Mouse (Mus musculus): ENCODE measurements around the gene Gm572. TPM values are rescaled to one million over a fixed set of nuclear protein-coding genes. Genes with fewer than 3 reads are reported as not detected.

The Gm572 gene
- polyA plus RNA-seq, 1 experiment = not detected

DNA sequence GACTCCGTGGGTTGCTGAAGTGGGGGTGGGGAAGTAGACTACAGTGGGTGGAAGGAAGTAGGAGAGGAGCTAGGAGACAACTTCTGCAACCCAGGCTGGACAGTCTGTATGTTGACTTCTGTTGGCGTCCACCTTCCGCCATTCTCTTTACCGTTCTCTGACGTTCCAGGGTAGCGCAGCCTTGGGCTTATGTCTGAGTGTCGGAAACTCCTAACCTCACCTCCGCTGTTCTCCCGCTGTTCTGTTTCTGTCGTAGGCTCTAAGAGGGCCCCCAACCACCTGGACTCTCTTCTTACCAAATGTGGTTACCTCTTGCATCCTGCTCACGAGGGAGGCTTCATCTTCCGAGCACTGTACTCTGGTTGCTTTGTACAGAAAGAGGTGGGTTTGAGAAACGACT lies 14.7 kb downstream of the Gm572 start:
- no peaks in the 10 kb centered on the region for H3K79me3 ChIP-seq (ENCODE audit: low read depth)
- H3K79me2 ChIP-seq (ENCODE audit: control insufficient read depth, insufficient read depth) = no peaks in the 10 kb centered on the region
- TF ChIP-seq MYOG (IDR thresholded peaks at IDR 0.05; ENCODE audit: control insufficient read depth, extremely low read depth, insufficient read length) = no peak
- TF ChIP-seq FOSL1 (IDR thresholded peaks at IDR 0.05; ENCODE audit: insufficient read depth, low read length, poor library complexity, severe bottlenecking) = no peak
- no peak for TF ChIP-seq CEBPB (IDR thresholded peaks at IDR 0.05; ENCODE audit: low read depth)
- no peak for TF ChIP-seq USF1 (IDR thresholded peaks at IDR 0.05; ENCODE audit: low read depth)
- no peak for TF ChIP-seq MAX (IDR thresholded peaks at IDR 0.05)
- no peak for TF ChIP-seq CTCF (IDR thresholded peaks at IDR 0.05; ENCODE audit: control insufficient read depth, insufficient read depth, insufficient read length)
- no peak for TF ChIP-seq MYOD1 (IDR thresholded peaks at IDR 0.05; ENCODE audit: control insufficient read depth, insufficient read length, low read depth)
- H3ac ChIP-seq (ENCODE audit: control insufficient read depth, insufficient read length, low read depth) = no peak overlapping the region
- H3K36me3 ChIP-seq (ENCODE audit: control insufficient read depth, insufficient read depth) = no peaks in the 10 kb centered on the region
- H3K4me3 ChIP-seq (ENCODE audit: insufficient read depth, poor library complexity, severe bottlenecking) = no peak overlapping the region
- H3K27me3 ChIP-seq (ENCODE audit: control insufficient read depth, insufficient read depth, insufficient read length) = peaks cover 47% of the 10 kb centered on the region

DNA sequence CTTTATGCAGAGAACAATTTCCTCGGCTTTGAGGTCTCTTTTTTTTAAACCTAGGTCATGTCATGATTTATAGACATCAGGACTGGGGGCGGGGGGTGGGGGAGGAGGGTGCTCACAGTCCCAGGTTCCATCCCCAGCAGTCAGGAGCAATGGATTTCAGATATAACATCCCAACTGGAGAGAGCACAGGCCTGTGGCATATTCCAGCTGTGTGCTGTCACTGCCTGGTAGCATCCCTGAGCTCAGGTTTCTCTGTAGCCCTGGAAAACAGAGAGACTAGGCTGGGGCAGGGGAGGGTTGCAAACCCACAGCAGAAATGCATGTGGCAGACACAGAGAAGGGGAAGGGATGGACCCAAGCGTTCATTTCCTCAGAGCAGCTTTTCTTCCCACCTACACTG lies 17.1 kb downstream of the Gm572 start:
- no peak for TF ChIP-seq MAX (IDR thresholded peaks at IDR 0.05)
- no peak for TF ChIP-seq FOSL1 (IDR thresholded peaks at IDR 0.05; ENCODE audit: insufficient read depth, low read length, poor library complexity, severe bottlenecking)
- TF ChIP-seq USF1 (IDR thresholded peaks at IDR 0.05; ENCODE audit: low read depth) = no peak

DNA sequence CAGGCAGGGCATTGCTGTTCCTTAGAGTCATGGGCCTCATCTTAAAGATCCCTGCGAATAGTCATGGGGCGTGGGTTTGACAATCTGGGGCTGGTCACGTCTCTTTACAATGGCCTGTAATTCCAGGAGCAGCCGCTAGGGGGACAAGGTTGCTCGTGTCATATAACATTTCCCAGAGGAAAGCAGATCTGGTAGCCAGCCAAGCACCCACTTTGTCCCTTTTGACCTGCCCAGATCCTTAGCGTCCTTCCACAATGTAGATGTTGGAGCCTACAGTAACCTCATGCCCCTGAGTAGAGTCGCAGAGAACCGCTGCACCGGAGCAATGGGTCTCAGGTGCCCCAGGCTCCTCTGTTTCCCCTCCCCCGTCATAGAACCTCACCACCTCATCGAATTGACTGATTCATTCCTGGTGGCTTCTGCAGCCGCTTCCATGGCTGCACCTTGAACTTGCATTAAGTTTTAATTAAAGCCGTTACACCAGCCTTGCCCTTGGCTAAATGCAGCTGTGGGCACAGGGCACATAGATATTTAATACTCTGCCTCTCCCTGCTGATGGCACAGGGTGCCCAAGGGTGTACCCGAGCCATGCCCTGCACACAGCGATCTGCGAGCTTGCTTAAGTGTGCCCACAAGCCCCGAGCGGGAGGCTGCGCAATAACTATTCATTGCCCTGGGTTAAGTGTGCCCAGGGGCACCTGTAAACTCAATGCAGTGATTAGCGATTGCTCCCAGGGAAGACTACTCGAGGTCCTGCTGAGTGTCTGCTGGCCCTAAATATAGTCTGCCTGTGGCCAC lies 19.2 kb downstream of the Gm572 start:
- Histone ChIP-seq H3ac (ENCODE audit: control insufficient read depth, insufficient read length, low read depth) (no peak overlapping the region), H3K4me3 (ENCODE audit: insufficient read depth, poor library complexity, severe bottlenecking) (no peak overlapping the region), H3K27me3 (ENCODE audit: control insufficient read depth, insufficient read depth, insufficient read length) (peaks cover 46% of the 10 kb centered on the region), H3K36me3 (ENCODE audit: control insufficient read depth, insufficient read depth) (no peaks in the 10 kb centered on the region), H3K79me2 (ENCODE audit: control insufficient read depth, insufficient read depth) (no peaks in the 10 kb centered on the region), H3K79me3 (ENCODE audit: low read depth) (no peaks in the 10 kb centered on the region)
- TF ChIP-seq MAX (IDR thresholded peaks at IDR 0.05) = no peak
- TF ChIP-seq USF1 (IDR thresholded peaks at IDR 0.05; ENCODE audit: low read depth) = no peak
- no peak for TF ChIP-seq MYOG (IDR thresholded peaks at IDR 0.05; ENCODE audit: control insufficient read depth, extremely low read depth, insufficient read length)
- no peak for TF ChIP-seq CEBPB (IDR thresholded peaks at IDR 0.05; ENCODE audit: low read depth)
- TF ChIP-seq FOSL1 (IDR thresholded peaks at IDR 0.05; ENCODE audit: insufficient read depth, low read length, poor library complexity, severe bottlenecking) = no peak
- no peak for TF ChIP-seq MYOD1 (IDR thresholded peaks at IDR 0.05; ENCODE audit: control insufficient read depth, insufficient read length, low read depth)
- TF ChIP-seq CTCF (IDR thresholded peaks at IDR 0.05; ENCODE audit: control insufficient read depth, insufficient read depth, insufficient read length) = no peak

More for the DNA sequence above, 17.1 kb downstream of the Gm572 start:
- Histone ChIP-seq H3K79me2 (ENCODE audit: control insufficient read depth, insufficient read depth) (no peaks in the 10 kb centered on the region), H3ac (ENCODE audit: control insufficient read depth, insufficient read length, low read depth) (no peak overlapping the region), H3K4me3 (ENCODE audit: insufficient read depth, poor library complexity, severe bottlenecking) (no peak overlapping the region), H3K27me3 (ENCODE audit: control insufficient read depth, insufficient read depth, insufficient read length) (peaks cover 58% of the 10 kb centered on the region), H3K36me3 (ENCODE audit: control insufficient read depth, insufficient read depth) (no peaks in the 10 kb centered on the region), H3K79me3 (ENCODE audit: low read depth) (no peaks in the 10 kb centered on the region)

DNA sequence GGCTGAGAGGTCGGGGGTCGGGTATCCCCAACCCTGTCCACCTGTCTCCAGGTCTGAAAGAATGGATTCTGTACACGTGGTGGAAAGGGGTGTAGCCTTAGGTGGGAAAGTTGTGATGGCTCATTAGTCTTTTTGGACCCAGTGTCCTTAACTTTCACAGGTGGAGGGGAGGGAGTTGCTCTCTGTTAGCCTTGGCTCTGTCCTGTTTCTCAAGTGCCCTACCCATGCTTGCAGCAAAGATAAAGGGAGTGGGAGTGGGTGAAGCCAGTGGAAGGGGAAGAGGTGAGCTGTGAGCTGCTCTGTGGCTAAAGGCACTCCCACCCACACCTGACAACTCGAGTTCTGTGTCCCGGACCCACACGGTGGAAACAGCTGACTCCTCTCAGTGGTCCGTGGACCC lies 20.2 kb downstream of the Gm572 start:
- Histone ChIP-seq H3K4me3 (ENCODE audit: insufficient read depth, poor library complexity, severe bottlenecking) (no peak overlapping the region), H3K79me3 (ENCODE audit: low read depth) (no peaks in the 10 kb centered on the region), H3ac (ENCODE audit: control insufficient read depth, insufficient read length, low read depth) (no peak overlapping the region), H3K79me2 (ENCODE audit: control insufficient read depth, insufficient read depth) (no peaks in the 10 kb centered on the region), H3K27me3 (ENCODE audit: control insufficient read depth, insufficient read depth, insufficient read length) (peaks cover 42% of the 10 kb centered on the region), H3K36me3 (ENCODE audit: control insufficient read depth, insufficient read depth) (no peaks in the 10 kb centered on the region)
- TF ChIP-seq CEBPB (IDR thresholded peaks at IDR 0.05; ENCODE audit: low read depth) (no peak), USF1 (IDR thresholded peaks at IDR 0.05; ENCODE audit: low read depth) (no peak), MYOD1 (IDR thresholded peaks at IDR 0.05; ENCODE audit: control insufficient read depth, insufficient read length, low read depth) (no peak), MAX (IDR thresholded peaks at IDR 0.05) (no peak), MYOG (IDR thresholded peaks at IDR 0.05; ENCODE audit: control insufficient read depth, extremely low read depth, insufficient read length) (no peak), FOSL1 (IDR thresholded peaks at IDR 0.05; ENCODE audit: insufficient read depth, low read length, poor library complexity, severe bottlenecking) (no peak), CTCF (IDR thresholded peaks at IDR 0.05; ENCODE audit: control insufficient read depth, insufficient read depth, insufficient read length) (no peak)

DNA sequence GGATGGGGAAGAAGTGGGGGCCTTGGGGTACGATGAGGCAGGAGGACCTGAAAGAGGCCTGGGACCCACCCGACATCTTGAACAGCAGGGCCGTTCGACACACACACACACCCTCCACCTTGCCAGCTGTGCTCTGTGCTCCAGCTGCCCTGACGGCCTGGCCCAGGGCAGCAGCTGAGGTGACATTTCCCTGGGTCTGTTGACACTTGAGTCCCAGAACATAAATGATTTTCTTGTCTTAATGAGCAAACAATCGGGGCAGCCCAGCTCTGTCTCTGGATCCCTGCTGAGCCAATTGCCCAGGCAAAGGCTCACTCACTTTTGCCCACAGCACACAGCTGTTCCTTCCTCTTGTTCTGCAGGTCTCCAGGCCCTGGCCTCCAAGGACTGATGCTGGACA lies 20.9 kb downstream of the Gm572 start:
- Histone ChIP-seq H3K79me3 (ENCODE audit: low read depth) (no peaks in the 10 kb centered on the region), H3K4me3 (ENCODE audit: insufficient read depth, poor library complexity, severe bottlenecking) (no peak overlapping the region), H3ac (ENCODE audit: control insufficient read depth, insufficient read length, low read depth) (no peak overlapping the region), H3K79me2 (ENCODE audit: control insufficient read depth, insufficient read depth) (no peaks in the 10 kb centered on the region), H3K36me3 (ENCODE audit: control insufficient read depth, insufficient read depth) (no peaks in the 10 kb centered on the region), H3K27me3 (ENCODE audit: control insufficient read depth, insufficient read depth, insufficient read length) (peaks cover 41% of the 10 kb centered on the region)
- TF ChIP-seq USF1 (IDR thresholded peaks at IDR 0.05; ENCODE audit: low read depth) (no peak), FOSL1 (IDR thresholded peaks at IDR 0.05; ENCODE audit: insufficient read depth, low read length, poor library complexity, severe bottlenecking) (no peak), CTCF (IDR thresholded peaks at IDR 0.05; ENCODE audit: control insufficient read depth, insufficient read depth, insufficient read length) (no peak), MYOG (IDR thresholded peaks at IDR 0.05; ENCODE audit: control insufficient read depth, extremely low read depth, insufficient read length) (no peak), CEBPB (IDR thresholded peaks at IDR 0.05; ENCODE audit: low read depth) (no peak), MYOD1 (IDR thresholded peaks at IDR 0.05; ENCODE audit: control insufficient read depth, insufficient read length, low read depth) (no peak), MAX (IDR thresholded peaks at IDR 0.05) (no peak)
